Mouse (Mus musculus) kidney, adult 18-20 months (tissue): Measurements from ENCODE around the gene Ctsw.
"Not testable (repeated sequence)": the region's sequence is repeated elsewhere in the genome, so short reads cannot be mapped to it uniquely, and the experiment has no call there.

Experiments
- DNase-seq: peaks from one replicate; pipeline ENCODE4 v3.0.0; 2021

The Ctsw gene

DNA sequence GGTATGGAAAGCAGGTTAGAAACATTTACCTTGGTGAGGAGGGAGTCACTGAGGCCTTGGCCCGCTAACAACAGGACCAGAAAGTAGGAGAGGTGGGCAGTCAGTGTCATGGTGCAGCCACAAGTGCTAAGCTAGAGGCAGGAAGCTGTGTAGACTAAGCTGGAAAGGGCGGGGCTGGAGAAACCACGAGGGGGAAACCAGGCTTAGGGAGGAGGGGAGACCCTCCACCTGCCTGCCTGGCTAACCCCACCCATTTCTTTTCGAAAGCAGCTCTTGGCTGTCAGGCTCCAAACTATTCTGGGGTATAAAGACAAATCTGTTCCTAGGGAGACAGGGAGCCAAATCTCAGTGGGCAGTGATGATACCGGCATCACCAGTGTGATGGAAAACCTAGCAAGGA lies at the start of gene Ctsw:
Gene Ctsw, minus strand, starts transcription at position 134 of the 400 bp plus-strand sequence.
- DNase-seq, result no peak

DNA sequence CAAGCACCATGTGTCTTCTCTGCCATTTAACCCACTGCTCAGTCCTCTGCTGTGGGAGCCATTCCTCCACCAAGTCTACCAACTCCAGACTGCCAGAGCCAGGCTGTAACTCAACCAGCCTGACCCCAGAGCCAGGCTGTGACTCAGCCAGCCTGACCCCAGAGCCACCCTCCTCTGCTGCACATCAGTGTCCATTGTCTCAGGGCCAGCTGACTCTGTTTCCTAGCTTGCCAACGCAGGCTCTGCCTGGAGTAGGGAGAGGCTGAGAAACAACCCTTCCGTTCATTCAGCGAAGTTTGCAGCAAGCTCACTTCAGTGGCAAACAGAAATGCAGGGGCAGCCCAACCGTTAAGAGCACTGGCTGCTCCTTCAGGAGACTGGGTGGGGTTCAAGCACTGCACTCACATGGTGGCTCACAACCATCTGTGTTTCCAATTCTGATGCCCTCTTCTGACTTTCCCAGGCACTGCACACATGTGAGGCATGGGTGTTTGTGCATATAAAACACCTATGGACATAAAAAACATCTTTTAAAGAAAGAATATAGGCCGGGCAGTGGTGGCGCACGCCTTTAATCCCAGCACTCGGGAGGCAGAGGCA lies 48.7 kb upstream of the Ctsw start:
- no peak for DNase-seq

DNA sequence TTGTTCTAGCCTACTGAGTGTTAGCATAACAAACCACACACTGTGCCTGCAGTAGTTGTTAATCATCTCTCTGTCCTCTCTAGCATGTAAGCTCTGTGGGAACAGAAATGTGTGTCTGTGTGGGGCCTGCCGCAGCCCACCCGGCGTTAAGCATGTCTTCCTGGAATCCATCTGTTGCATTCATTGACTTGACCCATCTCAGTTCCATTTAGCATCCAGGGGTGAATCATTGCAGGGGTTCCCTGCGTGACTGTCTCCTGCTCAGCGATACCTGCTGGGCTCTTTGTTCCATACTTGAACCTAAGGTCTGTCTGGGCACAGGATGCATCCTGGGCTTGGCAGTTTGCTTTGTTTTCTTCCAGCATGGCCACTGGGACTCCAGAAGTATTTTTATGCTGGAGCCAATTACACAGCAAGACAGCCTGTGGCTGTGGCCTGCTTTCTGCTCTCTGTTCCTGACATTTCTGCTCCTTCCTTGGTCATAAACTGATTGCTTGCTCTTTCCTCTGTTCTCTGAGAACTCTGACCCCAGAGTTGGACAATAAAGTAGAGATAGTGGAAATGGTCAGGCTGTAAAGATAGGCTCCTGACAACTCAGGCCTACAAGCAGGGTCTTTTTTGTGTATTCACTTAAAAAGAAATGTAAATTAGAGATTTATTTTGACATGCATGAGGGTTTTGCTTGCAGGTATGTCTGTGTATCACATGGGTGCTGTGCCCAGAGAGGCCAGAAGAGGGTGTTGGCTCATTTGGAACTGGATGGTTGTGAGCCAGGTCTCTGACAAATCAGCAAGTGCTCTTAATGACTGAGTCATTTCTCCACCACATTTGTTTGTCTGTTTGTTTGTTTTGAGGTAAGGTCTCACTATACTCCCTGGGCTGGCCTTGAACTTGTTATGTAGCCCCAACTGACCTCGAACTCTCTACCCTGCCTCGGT lies 47.8 kb upstream of the Ctsw start:
- DNase-seq, result no peak

DNA sequence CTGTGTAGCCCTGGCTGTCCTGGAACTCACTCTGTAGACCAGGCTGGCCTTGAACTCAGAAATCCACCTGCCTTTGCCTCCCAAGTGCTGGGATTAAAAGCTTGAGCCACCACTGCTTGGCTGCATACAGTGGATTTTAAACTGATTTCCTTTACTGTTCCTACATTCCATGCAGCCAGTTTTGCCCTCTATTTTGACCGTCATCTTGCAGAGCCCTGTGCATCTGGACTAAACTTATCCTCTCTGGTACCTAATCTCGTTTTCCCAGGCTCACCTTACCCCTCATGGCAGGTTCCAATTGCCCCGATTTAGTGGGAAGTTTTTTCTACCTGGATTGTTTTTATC lies 44.7 kb upstream of the Ctsw start:
- no peak for DNase-seq

DNA sequence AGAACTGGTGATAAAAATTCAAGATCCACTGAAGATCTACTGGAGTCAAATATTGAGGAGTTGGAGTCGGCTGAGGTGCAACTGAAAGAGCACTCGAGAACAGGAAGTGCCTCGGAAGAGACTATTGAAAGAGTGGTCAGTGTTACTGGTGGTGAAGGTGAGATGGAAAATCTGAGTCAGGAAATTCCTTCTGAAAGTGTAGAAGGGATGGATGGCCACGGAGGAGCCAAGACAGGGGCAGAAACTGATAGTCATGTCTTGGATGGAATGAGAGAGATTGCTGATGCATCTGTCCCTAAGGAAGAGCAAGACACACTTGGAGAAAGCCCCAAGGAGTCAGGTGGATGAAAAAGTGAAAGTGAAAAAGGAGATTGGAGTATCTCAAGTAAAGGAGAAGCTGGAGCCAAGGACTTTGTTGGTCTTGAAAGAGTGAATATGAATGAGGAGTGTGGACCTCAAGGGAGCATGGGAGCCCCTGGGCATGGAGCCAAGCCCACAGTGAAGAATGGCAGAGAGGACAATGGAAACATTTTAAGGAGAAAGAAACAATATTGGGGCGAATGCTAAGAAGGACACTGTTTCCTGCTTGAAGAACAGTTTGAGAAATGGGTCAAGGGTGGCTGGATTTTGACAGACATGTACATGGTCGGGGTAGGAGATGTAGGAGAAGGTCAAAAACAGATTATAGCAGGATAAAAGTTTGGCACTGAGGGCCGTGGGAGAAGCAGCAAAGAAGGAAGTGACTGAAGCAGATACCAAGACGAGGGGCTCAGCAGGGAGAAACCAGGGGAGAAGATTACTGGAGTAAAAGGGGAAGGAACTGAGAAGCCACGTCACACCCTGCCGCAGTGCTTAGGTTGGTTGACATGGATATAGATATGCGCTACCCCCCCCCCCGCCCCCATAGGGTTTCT lies 44.0 kb upstream of the Ctsw start:
- no peak for DNase-seq

DNA sequence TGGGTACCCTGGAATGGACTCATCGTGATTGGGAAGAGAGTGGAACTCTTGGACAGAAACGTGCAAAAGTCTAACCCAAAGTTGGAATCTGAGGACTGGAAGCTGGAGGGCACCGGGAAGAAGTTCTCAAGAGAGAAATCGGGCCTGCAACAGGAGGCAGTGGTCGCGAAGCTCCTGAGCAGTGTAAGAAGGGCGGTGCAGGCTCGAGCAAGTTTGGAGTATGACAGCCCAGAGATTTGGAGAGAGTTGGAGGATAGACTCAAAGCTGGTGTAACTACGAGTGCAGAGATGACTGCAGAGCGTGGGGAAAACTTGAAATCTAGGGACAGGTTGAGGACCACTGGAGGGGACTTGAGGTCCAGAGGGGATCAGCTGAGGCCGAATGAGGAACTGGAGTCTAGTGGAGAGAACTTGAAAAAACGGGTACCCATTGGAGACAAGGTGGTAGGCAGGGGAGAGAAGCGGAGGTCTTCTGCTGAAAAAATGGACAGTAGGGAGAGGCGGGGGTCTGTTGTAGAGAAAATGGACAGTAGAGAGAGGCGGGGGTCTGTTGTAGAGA lies 42.8 kb upstream of the Ctsw start:
- no peak for DNase-seq

DNA sequence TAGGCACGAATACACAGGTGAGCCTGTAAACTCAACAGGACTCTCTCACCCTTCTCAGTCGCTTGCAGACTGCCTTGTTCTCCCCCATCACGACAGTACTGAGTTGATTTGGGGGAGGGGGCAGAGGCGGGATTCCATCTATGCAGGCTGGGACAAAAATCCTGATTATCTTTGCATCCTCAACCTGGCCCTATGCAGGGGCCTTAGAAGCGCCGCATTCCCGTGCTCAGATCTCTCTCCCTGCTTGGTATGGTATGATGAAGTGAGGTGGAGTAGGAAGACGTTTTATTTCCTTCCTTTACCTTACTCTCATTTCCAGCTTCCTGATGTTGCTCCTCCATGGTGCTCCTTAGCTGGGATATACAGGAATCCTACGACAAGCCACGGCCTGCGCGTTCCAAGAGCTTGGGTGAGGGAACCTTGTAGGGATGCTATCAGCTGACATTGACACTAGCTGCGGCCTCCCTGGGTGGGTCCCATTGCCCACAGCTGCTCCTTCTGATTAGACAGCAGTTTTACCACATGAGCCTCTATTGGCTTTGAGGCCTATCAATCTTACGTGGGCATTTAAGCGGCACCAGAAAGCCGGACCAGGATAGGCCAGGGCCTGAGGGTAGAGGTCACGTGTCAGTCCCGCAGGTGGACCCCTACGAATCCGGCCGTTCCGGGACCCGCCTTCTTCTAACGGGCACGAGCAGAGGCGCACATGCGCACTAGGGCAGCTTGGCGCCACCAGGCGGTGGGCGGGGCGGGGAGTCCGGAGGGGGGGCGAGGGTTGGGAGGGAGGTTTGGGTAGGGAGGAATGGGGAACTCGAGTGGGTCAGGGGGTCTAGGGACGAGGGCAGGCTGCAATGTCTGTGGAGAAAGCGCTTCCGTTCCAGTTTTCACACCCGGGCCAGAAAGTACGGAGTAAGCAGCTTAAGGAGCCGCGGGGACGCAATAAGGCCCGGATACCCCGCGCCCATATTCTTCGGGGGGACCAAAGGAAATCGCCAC lies 42.0 kb upstream of the Ctsw start, which contains the start of gene Snx32:
Gene Snx32, minus strand, starts transcription at position 508 of the 996 bp plus-strand sequence.
- peak; percentile 96 for DNase-seq

DNA sequence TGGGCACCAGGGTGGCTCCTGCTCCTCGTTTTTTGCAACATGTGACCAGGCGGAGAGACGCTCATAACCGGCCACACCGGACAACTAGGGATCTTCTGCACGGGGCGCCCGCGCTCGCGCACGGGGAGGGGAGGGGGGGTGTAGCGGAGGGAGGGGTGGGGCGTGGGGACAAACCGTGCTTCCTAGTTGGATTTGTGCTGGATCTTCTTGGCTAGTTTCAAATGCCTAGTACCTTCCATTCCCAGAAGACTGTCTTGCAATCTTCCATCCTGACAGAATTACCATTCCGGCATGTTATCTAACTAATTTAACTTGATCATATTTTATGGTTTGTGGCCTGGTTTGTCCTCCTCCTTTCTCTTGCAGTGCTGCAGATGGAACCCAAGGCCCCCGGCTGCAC lies 35.4 kb upstream of the Ctsw start, which contains the start of gene 1700020D05Rik:
Gene 1700020D05Rik, minus strand, starts transcription at position 101 of the 400 bp plus-strand sequence.
- DNase-seq, result no peak

DNA sequence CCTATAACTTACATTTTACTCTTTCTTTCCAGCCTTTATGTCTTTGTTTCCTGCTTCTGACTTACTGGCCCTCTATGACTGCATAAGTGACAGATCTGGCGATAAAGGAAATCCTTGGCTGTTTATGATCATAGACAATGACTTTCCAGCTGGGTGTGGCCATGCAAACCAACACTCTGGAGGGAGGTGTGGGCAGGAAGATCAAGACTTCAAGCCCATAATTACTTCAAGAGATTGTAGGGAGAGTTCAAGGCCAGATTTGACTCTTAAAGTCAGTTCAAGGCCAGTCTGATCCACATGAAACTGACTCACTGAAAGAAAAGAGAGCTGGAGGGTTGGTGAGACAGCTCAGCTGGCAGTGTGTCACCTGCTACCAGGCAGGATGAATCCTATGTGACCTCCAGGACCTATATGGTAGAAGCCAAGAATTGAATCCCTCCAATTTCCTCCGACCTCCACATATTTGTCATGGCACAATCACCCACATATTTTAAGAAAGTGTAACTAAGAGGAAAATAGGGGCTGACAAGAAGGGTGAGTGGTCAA lies 32.1 kb upstream of the Ctsw start:
- DNase-seq, result no peak

DNA sequence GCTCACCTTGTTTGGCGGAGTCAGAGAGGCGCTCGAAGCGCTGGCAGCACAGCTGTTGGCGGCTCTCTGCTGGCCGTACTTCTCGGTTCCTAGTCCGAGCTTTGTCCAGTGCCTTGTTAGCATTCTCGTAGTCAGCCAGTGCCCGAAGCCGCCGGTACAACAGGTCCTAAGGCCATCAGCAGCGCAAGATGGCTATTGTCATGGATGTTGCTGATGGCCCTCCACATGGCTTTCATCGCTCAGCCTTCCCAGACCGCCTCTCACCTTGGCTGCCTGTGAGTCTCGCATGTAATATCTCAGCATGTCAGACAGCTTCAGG lies 27.7 kb upstream of the Ctsw start:
- DNase-seq, result no peak

DNA sequence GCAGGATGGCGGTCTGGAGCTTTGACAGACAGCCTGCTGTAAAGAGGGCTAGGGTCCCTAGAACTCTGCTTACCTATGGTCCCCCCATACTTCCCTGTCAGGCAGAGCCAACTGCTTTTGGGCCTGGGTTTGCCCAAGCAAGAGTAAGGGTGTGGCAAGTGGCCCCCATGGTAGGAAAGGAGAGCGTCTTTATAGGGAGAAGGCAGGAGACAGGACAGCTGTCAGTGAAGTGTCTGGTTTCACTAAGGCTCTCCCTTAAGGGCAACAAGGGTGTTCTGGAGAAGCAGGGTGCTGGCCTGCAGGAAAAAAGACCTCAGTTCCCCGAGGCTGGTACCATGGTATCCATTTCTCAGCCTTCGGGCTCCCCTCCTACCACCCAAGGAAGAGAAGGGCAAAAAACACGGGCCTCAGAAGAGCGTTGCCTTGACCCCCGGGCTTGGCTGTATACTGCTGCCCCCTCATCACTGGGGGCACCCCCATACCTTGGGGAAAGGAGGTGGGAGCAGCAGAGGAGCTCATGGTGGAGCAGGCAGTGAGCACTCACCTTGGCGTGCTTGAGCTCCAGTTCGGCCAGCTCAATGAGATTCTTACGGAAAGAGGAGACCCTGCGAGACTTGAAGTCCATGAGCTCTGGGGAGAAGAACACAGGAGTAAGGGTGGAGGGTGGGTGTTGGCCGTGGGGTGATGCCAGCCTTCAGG lies 27.2 kb upstream of the Ctsw start:
- DNase-seq, result no peak

DNA sequence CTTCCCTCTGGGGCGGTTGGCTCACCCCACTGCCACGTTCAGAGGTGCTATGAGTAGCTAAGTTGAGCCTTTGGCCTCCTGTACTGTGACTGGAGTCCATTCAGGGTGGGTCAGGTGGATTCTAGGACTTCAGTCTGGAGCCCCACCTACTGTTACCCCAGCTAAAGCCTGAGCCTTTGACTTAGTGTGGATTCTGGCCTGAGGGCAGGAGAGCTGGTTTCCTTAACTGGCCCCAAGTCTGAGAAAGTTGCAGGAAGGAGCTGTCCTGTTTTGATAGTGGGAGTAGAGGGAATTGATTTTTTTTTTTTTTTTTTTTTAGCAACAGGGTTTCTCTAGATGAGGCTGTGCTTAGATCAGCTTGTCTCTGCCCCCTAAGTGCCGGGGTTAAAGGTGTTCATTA lies 26.0 kb upstream of the Ctsw start:
- DNase-seq, result no peak

DNA sequence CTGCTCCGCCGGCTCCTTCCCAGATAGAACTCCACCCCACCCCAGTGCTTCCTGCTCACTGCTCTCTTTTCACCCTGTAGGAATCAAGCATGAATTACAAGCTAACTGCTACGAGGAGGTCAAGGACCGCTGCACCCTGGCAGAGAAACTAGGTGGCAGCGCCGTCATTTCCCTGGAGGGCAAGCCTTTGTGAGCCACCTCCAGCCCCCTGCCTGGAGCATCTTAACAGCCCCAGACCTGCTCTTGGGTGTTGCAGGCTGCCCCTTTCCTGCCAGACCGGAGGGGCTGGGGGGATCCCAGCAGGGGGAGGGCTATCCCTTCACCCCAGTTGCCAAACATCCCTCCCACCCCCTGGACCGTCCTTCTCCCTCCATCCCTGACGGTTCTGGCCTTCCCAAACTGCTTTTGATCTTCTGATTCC lies 25.0 kb upstream of the Ctsw start:
- DNase-seq, result not testable (repeated sequence)

DNA sequence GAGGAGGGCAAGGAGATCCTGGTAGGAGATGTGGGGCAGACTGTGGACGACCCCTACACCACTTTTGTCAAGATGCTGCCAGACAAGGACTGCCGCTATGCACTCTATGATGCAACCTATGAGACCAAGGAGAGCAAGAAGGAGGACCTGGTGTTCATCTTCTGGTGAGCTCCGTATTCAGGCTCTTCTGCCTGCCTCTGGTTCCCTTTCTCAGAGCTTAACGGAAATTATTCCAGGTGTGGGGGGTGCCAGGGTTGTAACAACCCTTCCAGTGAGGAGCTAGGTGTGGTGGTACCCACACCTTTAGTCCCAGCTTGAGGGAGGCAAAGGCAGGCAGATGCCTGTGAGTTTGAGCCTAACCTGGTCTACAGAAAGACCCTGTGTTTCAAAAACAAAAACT lies 24.3 kb upstream of the Ctsw start:
- no peak for DNase-seq

DNA sequence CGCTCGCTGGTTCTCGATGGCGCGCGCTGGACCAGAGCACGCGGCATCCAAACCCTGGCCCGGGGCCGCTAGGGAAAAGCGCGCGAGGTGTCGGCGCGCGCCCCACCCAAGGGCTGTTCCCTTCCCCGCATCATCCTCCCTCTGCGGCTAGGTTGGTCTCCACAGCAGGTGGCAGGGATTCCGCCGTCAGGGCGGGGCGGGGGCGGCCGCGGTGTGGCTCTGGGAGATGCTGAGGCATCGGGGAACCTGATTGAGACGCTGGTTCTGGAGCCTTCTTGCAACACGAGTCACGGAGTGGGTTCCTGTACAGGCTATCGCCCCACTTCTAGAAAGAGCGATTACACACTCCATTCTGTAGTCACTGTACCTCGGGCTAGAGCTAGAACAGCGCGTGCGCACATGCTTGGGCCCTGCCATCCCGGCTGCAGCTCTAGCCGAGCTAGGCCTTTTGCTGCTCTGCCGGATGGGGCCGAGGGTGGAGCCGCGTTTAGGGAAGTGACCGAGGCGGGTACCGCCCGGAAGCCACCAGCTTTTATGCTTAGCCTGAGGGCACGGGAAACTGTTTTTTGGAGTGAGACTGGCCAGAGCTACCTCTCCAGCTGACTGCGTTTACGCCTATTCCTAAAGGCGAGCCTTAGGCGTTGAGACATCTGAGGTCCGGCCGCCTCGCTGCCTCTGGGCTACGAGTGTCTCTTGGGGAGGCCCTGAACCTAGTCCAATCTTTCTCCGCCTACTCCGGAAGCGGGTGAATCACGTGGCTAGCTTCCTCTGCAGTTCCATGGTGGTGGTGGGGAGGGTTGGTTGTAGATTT lies 22.8 kb upstream of the Ctsw start:
- peak; percentile 91 for DNase-seq

DNA sequence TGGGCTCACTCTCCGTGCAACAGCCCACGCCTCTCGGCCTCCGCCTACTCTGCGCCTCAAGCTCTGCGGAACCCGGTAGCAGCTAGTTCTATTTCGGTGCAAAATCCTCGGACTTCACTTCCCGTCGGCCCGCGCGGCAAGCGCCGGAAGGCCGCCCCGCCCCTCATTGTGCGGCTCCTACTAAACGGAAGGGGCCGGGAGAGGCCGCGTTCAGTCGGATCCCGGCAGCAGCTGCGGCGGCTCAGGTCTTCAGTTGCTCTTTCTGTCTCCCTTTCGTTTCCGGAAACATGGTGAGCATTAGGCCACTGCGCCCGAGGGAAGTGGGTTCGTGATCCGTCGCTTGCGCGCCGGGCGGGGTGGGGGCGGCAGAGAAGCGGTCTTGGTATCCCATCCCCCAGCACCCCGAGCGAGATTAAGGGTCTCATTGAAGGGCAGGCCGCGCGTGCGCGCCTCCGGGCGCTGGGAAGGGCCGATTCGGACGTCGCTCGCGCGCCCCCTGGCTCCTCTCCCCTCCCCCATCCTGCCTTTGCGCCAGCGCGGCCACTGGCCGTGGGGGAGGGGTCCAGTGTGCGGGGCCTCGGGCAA lies 22.1 kb upstream of the Ctsw start, which contains the start of gene Cfl1:
Gene Cfl1, plus strand, starts transcription at position 143 of the 585 bp plus-strand sequence.
- DNase-seq, result peak; percentile 94

DNA sequence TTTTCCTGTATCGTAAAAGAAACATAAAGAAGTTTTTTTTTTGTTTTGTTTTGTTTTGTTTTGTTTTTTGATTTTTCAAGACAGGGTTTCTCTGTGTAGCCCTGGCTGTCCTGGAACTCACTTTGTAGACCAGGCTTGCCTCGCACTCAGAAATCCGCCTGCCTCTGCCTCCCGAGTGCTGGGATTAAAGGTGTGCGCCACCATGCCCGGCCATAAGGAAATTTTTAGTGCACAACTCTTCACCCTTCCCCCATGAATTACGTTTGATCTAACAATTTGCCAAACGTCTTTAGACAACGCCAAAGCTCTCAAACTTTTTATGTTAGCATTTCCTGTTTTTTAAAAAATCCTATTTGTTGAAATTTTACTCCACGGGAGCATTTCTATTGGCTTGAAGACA lies 21.4 kb upstream of the Ctsw start:
- DNase-seq, result not testable (repeated sequence)

DNA sequence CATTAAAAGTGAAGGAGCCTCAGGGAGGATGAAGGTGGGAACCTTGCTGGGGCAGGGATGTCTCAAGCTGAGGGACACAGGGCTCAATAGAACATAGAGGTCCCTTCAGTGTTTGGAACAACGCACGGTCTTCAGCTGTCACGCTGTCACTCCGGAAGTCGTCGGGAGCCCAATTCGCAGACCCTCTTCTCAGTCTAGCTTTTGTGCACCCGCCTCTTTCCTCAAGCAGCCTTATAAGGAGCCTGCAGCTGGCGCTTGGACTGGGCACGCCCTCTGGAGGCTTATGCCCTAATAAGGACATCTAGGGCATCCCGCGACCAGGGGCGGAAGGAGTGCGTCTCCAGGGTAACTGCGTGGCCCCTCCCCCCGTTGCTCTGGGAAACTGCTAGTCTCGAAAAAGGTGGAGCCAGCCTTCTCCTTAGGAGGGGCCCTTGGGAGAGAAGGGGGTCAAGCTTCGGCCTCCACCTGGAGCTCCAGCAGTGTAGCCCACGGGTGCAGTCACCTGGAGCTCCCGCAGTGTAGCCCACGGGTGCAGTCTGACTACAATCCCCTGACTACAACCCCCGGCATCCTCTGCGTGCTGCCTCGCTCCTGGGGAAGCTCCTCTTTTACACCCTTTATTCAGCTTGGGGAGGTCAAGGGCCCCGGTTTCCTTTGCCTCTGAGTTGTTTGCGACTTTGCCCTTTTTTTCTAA lies 20.7 kb upstream of the Ctsw start:
- DNase-seq, result peak; percentile 99
